Mouse (Mus musculus) neural tube, embryonic 10.5 days (tissue): Measurements from ENCODE around the gene Fbxl20.

Source experiments
- DNase-seq: peaks from one replicate; pipeline ENCODE4 v3.0.0-alpha.2; 2017; ENCODE audit warnings: low spot score; ENCODE audit errors: extremely low spot score

Gene Fbxl20

GRCm38 (mm10) chr11:98090583-98090982 lies 59.6 kb downstream of the Fbxl20 start:
- DNase-seq, result no peak

- no peak for DNase-seq
These were observed 62.0 kb downstream of the Fbxl20 start for GRCm38 (mm10) chr11:98088224-98088623.

GRCm38 (mm10) chr11:98086574-98086973 lies 63.6 kb downstream of the Fbxl20 start:
- DNase-seq, result no peak

- DNase-seq, result no peak
These were observed 64.1 kb downstream of the Fbxl20 start for GRCm38 (mm10) chr11:98086141-98086540.

- DNase-seq, result no peak
These were observed 67.5 kb downstream of the Fbxl20 start for GRCm38 (mm10) chr11:98082745-98083144.

GRCm38 (mm10) chr11:98080450-98080849 lies 69.8 kb downstream of the Fbxl20 start:
- no peak for DNase-seq

- DNase-seq, result no peak
These were observed 73.1 kb downstream of the Fbxl20 start for GRCm38 (mm10) chr11:98077086-98077485.

GRCm38 (mm10) chr11:98075195-98075808 lies 74.9 kb downstream of the Fbxl20 start:
- peak; percentile 92 for DNase-seq

GRCm38 (mm10) chr11:98073442-98073841 lies 76.8 kb downstream of the Fbxl20 start:
- DNase-seq, result no peak

GRCm38 (mm10) chr11:98067255-98067654 lies 82.9 kb downstream of the Fbxl20 start:
- DNase-seq, result no peak

- DNase-seq, result no peak
These were observed 84.0 kb downstream of the Fbxl20 start for GRCm38 (mm10) chr11:98066201-98066600.

GRCm38 (mm10) chr11:98061904-98062562 lies 88.2 kb downstream of the Fbxl20 start:
- no peak for DNase-seq

- no peak for DNase-seq
These were observed 88.8 kb downstream of the Fbxl20 start for GRCm38 (mm10) chr11:98061441-98061840.

- no peak for DNase-seq
These were observed 90.0 kb downstream of the Fbxl20 start for GRCm38 (mm10) chr11:98060104-98060692.

- no peak for DNase-seq
These were observed 90.5 kb downstream of the Fbxl20 start for GRCm38 (mm10) chr11:98059662-98060061.

GRCm38 (mm10) chr11:98057998-98058397 lies 92.2 kb downstream of the Fbxl20 start:
- no peak for DNase-seq

GRCm38 (mm10) chr11:98057466-98057865 lies 92.7 kb downstream of the Fbxl20 start:
- no peak for DNase-seq

- DNase-seq, result peak; percentile 91
These were observed 97.0 kb downstream of the Fbxl20 start, which contains the start of gene Stac2 for GRCm38 (mm10) chr11:98052989-98053834. Gene Stac2 (minus strand): TSS chr11:98053462.

GRCm38 (mm10) chr11:98052129-98052988 lies 97.8 kb downstream of the Fbxl20 start:
- DNase-seq, result peak; percentile 59

GRCm38 (mm10) chr11:98051611-98052128 lies 98.5 kb downstream of the Fbxl20 start:
- DNase-seq, result no peak

- DNase-seq, result no peak
These were observed 99.3 kb downstream of the Fbxl20 start for GRCm38 (mm10) chr11:98050940-98051339.
